Mouse (Mus musculus) stomach, postnatal 0 days (tissue): ENCODE measurements at regions not wholly inside any gene's neighbourhood (a gene's known extent, or its start where the extent isn't known, plus 50 kb on each side); places are given as distances from the start of the nearest gene placed in this dataset.

ENCODE experiments used
- CTCF ChIP-seq: IDR thresholded peaks from 2 replicates; pipeline ENCODE4 v1.5.1; 2016; ENCODE audit warnings: antibody characterized with exemption, low read depth, mild to moderate bottlenecking, moderate library complexity
- EP300 ChIP-seq: optimal IDR thresholded peaks from 2 replicates; pipeline ENCODE3; 2016; ENCODE audit warnings: antibody characterized with exemption

GRCm38 (mm10) chr1:166855988-166856387, 145.2 kb upstream of the Fam78b start:
- TF ChIP-seq CTCF (no peak), EP300 (no peak)
